Mouse (Mus musculus) kidney, adult 8-10 months (tissue): ENCODE measurements around the gene Prdm2.

Experiments
- DNase-seq, 2 experiments: peaks; one replicate each; pipeline ENCODE4 v3.0.0; 2022

Gene Prdm2

DNA sequence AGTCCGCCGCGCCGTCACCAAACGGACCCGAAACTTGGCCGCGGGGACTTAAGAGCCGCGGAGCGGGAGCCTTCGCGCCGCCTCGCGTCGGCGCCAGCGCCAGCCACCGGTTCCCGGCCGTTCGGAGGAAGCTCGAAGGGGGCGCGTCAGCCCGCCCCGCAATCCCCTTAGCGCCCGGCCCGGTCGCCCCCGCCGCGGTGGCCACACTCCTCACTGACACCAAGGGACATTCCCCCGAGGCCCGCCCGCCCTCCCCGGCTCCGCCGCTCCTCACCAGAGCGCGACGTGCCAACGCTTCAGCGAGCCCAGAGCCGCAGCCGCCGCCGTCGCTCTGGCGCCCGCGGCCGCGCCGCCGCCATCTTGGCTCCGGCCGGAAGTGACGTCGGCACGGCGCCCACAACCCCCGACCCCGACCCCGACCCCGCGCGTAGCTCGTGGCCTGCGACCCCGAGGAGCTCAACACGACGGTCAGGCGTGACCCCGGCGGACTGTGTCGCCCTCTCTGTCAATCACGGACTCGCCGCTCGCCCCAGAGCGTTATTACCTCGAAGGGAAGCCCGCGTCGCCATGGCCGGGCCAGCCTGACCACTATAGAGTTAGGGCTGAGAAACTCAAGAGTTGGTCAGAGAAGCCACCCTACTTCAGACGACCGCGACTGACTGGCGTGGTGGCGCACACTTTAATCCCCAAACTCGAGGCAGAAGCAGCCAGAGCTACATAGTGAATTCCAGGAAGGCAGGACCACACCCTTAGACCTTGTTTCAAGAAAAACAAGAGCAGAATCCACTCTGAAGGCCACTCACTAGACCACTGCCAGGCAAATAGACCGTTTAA, at the start of gene Prdm2:
Gene Prdm2 (minus strand): TSS at position 655 of the 834 bp plus-strand sequence.
- DNase-seq: peak; percentile 37 to 54

- DNase-seq: no peak
Observed at GRCm38 (mm10) chr4:143259718-143260349, 47.0 kb upstream of the Prdm2 start.

GRCm38 (mm10) chr4:143258517-143258916, 45.7 kb upstream of the Prdm2 start:
- peak in 1 of 2 experiments; percentile 20 for DNase-seq

GRCm38 (mm10) chr4:143257971-143258370, 45.2 kb upstream of the Prdm2 start:
- DNase-seq: no peak

DNA sequence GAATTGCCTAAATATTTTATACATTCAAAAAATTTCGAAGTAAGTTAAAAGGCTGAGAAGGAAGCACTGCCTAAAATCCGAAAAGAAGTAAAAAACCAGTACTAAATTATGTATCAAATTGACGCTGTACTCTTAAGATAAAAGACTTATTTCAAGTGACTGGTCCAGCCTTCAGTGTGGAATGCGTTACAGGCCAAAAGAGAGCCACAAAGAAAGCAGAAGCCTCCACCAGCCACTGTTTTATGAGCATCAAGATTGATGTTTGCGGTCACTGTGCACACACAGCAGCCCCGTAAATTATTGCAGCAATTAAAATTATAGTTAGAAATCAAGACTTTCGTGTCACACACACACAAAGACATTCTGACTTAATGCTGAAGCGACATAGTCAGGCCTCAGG, 42.7 kb upstream of the Prdm2 start:
- DNase-seq: no peak

DNA sequence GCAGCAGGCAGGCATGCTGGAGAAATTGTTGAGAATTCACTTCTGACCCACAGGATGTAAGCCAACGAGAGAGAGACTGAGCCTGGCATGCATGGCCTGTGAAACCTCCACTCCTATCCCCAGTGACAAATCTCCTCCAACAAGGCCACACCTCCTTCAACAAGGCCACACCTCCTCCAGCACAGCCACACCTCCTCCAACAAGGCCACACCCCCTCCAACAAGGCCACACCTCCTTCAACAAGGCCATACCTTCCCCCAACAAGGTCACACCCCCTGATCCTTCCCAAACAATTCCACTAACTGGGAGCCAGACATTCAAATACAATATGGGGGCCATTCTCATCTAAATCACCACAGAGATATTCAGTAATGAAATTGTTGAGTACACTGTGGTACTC, 40.6 kb upstream of the Prdm2 start:
- no peak for DNase-seq

DNA sequence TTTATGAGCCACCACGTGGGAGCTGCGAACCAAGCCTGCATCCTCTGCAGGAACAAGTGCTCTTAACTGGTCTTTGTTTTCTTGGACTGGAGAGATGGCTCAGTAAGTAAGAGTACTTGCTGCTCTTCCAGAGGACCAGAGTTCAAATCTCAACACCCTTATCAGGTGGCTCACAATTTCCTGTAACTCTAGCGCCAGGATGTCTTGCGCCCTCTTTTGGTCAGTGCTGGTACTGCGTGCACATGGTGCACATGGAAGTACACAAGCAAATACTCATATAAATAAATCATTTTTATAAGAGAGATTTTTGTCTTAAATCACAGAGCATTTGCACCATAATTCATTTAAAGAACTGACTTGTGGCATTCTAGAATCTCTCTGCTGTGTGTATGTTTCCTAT, 35.3 kb upstream of the Prdm2 start:
- DNase-seq: peak in 1 of 2 experiments; percentile 29

GRCm38 (mm10) chr4:143241294-143241693, 28.5 kb upstream of the Prdm2 start:
- no peak for DNase-seq

GRCm38 (mm10) chr4:143239615-143240201, 26.9 kb upstream of the Prdm2 start:
- DNase-seq: no peak

- no peak for DNase-seq
Observed at GRCm38 (mm10) chr4:143239117-143239516, 26.3 kb upstream of the Prdm2 start.

- peak; percentile 25 to 31 for DNase-seq
Observed at GRCm38 (mm10) chr4:143238241-143239031, 25.6 kb upstream of the Prdm2 start.

DNA sequence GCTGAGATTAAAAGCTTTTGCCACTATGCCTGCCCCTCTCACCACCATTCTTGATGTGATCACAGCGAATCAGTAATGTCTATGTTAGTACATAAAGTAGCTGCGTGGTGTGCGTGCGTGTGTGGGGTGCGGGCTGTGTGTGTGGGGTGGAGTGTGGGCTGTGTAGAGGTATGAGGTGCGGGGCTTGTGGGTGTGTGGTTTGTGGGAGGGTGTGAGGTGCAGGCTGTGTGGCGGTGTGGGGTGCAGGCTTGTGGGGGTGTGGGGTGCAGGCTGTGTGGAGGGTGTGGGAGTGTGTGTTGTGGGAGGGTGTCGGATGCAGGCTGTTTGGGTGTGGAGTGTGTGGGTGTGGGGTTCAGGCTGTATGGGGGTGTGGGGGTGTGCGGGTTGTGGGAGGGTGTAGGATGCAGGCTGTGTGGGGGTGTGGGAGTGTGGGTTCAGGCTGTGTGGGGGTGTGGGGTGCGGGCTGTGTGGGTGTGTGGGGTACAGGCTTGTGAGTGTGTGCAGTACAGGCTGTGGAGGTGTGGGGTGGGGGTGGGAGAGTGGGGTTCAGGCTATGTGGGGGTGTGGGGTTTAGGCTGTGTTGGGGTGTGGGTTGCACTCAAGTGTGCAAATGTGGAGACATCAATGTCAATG, 19.1 kb upstream of the Prdm2 start:
- DNase-seq: no peak

DNA sequence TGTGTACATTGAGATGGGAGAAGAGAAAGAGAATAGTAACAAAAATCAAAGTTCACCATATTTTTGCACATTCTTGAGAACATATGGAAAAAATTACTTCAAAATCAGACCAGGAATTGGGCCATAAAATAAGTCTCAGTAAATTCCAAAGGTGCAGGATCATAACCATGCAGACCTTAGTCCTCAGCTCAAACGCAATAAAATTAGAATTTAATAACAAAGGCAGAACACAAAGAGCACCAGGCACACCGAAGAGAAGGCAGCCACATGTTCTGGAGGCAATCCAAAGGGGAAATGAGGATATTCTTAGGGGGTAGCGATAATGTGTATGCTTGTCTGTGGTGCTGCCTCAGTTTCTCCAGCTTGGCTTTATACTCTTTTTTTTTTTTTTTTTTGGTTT, 18.3 kb upstream of the Prdm2 start:
- no peak for DNase-seq

DNA sequence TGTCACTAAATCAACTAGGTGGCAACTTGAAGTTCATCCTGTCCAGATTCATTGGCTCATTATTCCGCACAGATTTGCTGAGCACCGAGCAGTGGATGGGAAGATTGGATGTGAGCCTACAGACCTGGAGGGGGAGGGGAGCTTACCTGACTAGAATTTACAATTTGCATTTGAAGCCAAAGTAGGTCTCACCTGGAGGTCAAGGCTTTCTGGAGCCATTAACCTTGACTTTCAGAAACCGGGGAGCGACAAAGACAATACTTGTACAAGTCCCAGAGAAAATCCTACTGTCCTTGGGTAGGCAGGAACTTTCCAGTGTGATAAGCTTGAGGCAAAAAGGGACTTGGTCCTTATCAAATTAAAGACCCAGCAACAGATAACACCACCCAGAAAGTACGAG, 15.2 kb upstream of the Prdm2 start:
- DNase-seq: no peak

- no peak for DNase-seq
Observed at GRCm38 (mm10) chr4:143225886-143226285, 13.1 kb upstream of the Prdm2 start.

GRCm38 (mm10) chr4:143219316-143219751, 6.5 kb upstream of the Prdm2 start:
- DNase-seq: no peak

- DNase-seq: no peak
Observed at GRCm38 (mm10) chr4:143218858-143219257, 6.1 kb upstream of the Prdm2 start.

DNA sequence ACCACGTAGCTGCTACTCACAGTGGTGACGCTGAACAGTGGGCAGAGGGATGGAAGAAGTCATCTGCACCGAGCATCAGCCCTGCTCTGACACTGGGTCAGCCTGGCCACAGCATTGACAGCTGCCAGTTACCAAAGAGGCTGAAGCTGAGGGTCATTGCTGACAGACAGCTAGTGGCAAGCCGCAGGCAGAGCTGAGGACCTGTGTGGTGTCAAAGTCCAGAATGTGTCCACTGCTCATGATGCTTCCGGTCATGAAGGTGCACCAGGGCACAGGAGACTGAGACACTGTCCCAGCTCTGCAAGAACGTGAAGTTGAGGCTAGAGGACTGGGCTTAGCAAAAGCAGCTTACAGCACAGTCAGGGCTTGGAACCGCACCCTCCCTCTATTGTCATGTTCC, 4.4 kb upstream of the Prdm2 start:
- DNase-seq: no peak

DNA sequence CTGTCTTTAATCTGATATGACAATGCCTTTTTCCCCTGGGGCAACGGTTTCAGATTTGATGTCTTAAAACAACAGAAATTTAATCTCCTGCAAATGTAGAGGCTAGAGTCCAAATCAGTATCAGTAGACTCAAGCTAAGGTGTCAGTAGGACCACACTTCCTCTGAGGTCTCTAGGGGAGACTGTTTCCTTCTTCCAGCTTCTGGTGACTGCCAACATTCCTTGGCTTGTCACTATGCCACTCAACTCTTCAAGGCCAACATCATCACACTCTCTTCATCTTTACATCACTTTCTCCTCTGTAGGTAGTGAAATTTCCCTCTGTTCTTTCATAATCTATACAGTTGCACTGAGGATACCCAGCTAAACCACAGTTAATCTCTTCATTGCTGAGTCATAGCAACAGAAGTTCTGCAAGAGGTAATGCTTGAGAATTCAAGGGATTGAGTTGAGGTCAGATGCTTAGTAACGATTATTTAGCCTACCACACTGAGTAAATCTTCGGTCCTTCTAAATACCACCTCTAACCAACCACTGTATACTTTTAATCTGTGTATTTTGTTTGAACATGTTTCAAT, 1.5 kb upstream of the Prdm2 start:
- no peak for DNase-seq

DNA sequence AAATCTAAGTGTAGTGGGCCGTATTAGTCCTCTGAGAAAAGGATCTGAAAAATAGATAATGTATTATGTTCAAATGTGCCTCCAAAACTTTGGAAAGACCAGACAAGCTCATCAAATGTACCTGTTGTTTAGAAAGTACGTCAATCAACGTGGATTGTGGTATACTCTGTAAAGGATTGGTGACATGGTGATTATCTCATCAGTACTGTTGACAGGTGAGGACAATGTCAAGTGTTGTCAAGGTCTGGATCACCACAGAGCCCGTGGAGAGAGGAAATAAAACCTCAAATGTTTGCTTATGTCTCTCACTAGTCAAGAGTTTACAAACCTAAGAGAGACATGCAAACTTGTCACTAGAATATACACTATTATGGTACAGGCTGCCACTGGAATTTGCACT, 776 bp upstream of the Prdm2 start:
- DNase-seq: no peak

DNA sequence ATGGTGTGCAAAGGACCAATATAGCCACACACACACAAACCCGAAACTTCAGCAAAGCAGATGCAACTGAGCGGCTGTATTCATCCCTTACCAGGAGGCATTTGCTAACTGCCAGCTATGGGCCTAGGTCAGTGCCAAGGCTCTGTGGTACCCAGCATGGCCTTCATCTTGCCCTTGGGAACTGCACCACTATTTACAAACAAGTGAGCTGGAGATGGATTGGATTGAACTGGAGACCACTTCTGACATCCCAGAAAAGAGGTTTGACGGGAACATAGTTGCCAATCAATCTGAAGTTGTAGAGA, 332 bp upstream of the Prdm2 start:
- no peak for DNase-seq

DNA sequence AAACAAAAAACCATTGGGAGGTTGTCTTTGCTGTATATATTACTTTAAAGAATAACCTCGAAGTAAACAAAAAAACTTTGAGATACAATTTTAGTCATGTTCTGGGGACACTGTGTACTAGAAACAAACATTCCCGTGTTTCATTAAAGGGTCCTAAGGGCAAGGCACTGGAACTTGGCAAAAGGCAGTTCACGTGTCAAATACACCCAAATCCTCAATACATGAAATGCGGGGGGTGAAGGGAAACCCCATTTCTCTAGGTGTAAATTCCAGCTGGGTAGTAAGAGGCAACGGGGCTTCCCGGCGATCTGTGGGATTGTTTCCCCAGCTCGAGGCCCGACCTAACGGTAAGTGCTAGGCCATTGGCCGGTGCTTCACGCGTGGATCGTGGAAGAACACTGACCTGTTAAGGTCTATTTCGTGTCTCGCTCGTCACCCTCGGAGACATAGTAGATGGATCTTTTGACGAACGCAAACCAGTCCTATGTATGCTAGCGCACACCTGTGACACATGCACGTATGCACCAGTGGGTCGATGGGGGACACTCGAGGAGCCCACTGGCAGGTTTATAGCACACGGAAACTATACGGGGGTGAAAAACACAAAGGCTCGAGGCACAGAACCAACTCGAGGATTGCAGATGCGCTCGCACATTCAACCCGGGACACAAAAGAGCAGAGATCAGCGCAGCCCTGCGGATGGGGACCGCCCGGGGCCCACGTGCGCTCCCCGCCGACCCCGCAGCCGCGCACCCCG, 1.0 kb downstream of the Prdm2 start:
- DNase-seq: peak in 1 of 2 experiments; percentile 41
